Mouse (Mus musculus) induced T-regulatory cell, adult 2 months (primary cell): Measurements from ENCODE around the gene Msto1.
"Not testable (repeated sequence)": the region's sequence is repeated elsewhere in the genome, so short reads cannot be mapped to it uniquely, and the experiment has no call there.

Experiments
- DNase-seq: peaks from one replicate; pipeline ENCODE4 v3.0.0-alpha.2; 2012; ENCODE audit warnings: low read depth

Msto1 gene

GRCm38 (mm10) chr3:88913511-88914383 is at the start of gene Msto1:
Gene Msto1, minus strand, starts transcription at chr3:88913999.
- DNase-seq, result peak; percentile 96

GRCm38 (mm10) chr3:88963211-88963610 is 49.4 kb upstream of the Msto1 start:
- DNase-seq, result not testable (repeated sequence)

GRCm38 (mm10) chr3:88953736-88954135 is 39.9 kb upstream of the Msto1 start:
- no peak for DNase-seq

- no peak for DNase-seq
Observed at GRCm38 (mm10) chr3:88953246-88953645, 39.4 kb upstream of the Msto1 start.

GRCm38 (mm10) chr3:88951327-88951800 is 37.6 kb upstream of the Msto1 start:
- no peak for DNase-seq

GRCm38 (mm10) chr3:88950576-88951326 is 37.0 kb upstream of the Msto1 start, which contains the start of the genes Ash1l and Dap3:
Gene Ash1l, plus strand, starts transcription at chr3:88950622.
Gene Dap3, minus strand, starts transcription at chr3:88951181.
- DNase-seq, result peak; percentile 91

- DNase-seq, result peak; percentile 91
Observed at GRCm38 (mm10) chr3:88949786-88950575, 36.2 kb upstream of the Msto1 start.

- no peak for DNase-seq
Observed at GRCm38 (mm10) chr3:88944109-88944508, 30.3 kb upstream of the Msto1 start.

GRCm38 (mm10) chr3:88942316-88942880 is 28.6 kb upstream of the Msto1 start:
- DNase-seq, result no peak

GRCm38 (mm10) chr3:88939749-88940148 is 25.9 kb upstream of the Msto1 start:
- peak; percentile 84 for DNase-seq

- no peak for DNase-seq
Observed at GRCm38 (mm10) chr3:88939071-88939470, 25.3 kb upstream of the Msto1 start.

GRCm38 (mm10) chr3:88929501-88929900 is 15.7 kb upstream of the Msto1 start:
- no peak for DNase-seq

GRCm38 (mm10) chr3:88925651-88926050 is 11.9 kb upstream of the Msto1 start:
- DNase-seq, result peak; percentile 23

GRCm38 (mm10) chr3:88923989-88924591 is 10.3 kb upstream of the Msto1 start:
- DNase-seq, result no peak

- DNase-seq, result no peak
Observed at GRCm38 (mm10) chr3:88921411-88921810, 7.6 kb upstream of the Msto1 start.

GRCm38 (mm10) chr3:88918981-88919380 is 5.2 kb upstream of the Msto1 start:
- DNase-seq, result no peak

- DNase-seq, result no peak
Observed at GRCm38 (mm10) chr3:88914384-88914810, 598 bp upstream of the Msto1 start.

GRCm38 (mm10) chr3:88912585-88912984 is 1.2 kb downstream of the Msto1 start:
- DNase-seq, result no peak

GRCm38 (mm10) chr3:88906393-88907159 is 7.2 kb downstream of the Msto1 start:
- DNase-seq, result no peak

GRCm38 (mm10) chr3:88905741-88906140 is 8.1 kb downstream of the Msto1 start:
- DNase-seq, result no peak
